Comparison of ENCODE assay signal across 8 mouse cellular contexts in genomic region chr8:61391058-61391434, GRCm38 (mm10).
DNase-seq lines count a peak whose midpoint lies in the region; ATAC-seq lines count a peak whose summit lies in the region.

No protein-coding gene starts in this region.

- peak overlapping the region; percentile 63 for H3K27ac ChIP-seq in midbrain, embryonic 10.5 days (replicated peaks)
- no peak overlapping the region for H3K27ac ChIP-seq in midbrain, embryonic 13.5 days
- no peak overlapping the region for H3K27ac ChIP-seq in forebrain, embryonic 14.5 days (ENCODE audit: low read depth, low read length)

- H3K27me3 ChIP-seq in midbrain, embryonic 10.5 days (ENCODE audit: low read depth, poor library complexity, severe bottlenecking): no peaks in the 10 kb centered on the region
- no peaks in the 10 kb centered on the region for H3K27me3 ChIP-seq in midbrain, embryonic 13.5 days
- H3K27me3 ChIP-seq in forebrain, embryonic 14.5 days (replicated peaks; ENCODE audit: control insufficient read depth, insufficient read depth, low read length): no peaks in the 10 kb centered on the region

- no peaks in the 10 kb centered on the region; the same call in 1 of the 2 replicates for H3K9me3 ChIP-seq in midbrain, embryonic 10.5 days (replicated peaks)
- H3K9me3 ChIP-seq in midbrain, embryonic 13.5 days: no peaks in the 10 kb centered on the region
- no peaks in the 10 kb centered on the region for H3K9me3 ChIP-seq in forebrain, embryonic 14.5 days (replicated peaks; ENCODE audit: control insufficient read depth, low read length)

- no peak overlapping the region for H3K4me2 ChIP-seq in midbrain, embryonic 13.5 days (replicated peaks)
- no peak overlapping the region for H3K4me2 ChIP-seq in forebrain, embryonic 14.5 days (ENCODE audit: low read length)

- no peak overlapping the region for H3K9ac ChIP-seq in midbrain, embryonic 13.5 days (replicated peaks)
- no peak overlapping the region for H3K9ac ChIP-seq in forebrain, embryonic 14.5 days (ENCODE audit: low read length)

- 93% methylated on average over 13 of the region's 13 CpGs for WGBS in midbrain, embryonic 10.5 days
- WGBS in midbrain, embryonic 13.5 days: 73% methylated on average over 13 of the region's 13 CpGs
- 83% methylated on average over 13 of the region's 13 CpGs for WGBS in forebrain, embryonic 14.5 days

- H3K36me3 ChIP-seq in midbrain, embryonic 10.5 days: peaks cover 49% of the 10 kb centered on the region
- peaks cover 18% of the 10 kb centered on the region; the same call in 1 of the 2 replicates for H3K36me3 ChIP-seq in midbrain, embryonic 13.5 days
- peaks cover 20% of the 10 kb centered on the region; the same call in 1 of the 2 replicates for H3K36me3 ChIP-seq in forebrain, embryonic 14.5 days (ENCODE audit: control insufficient read depth, insufficient read depth, low read length)

- peaks cover 41% of the 10 kb centered on the region for H3K4me1 ChIP-seq in midbrain, embryonic 10.5 days
- peaks cover 42% of the 10 kb centered on the region for H3K4me1 ChIP-seq in midbrain, embryonic 13.5 days (replicated peaks)
- peaks cover 29% of the 10 kb centered on the region for H3K4me1 ChIP-seq in forebrain, embryonic 14.5 days (ENCODE audit: control insufficient read depth, insufficient read depth, low read length)

- no peak overlapping the region for H3K4me3 ChIP-seq in midbrain, embryonic 10.5 days
- no peak overlapping the region for H3K4me3 ChIP-seq in midbrain, embryonic 13.5 days (replicated peaks)
- H3K4me3 ChIP-seq in forebrain, embryonic 14.5 days (ENCODE audit: low read depth, low read length): no peak overlapping the region

- DNase-seq in midbrain, embryonic 10.5 days (ENCODE audit: low spot score): no peak
- DNase-seq in forebrain, embryonic 14.5 days (ENCODE audit: low spot score): peak; percentile 32
- peak; percentile 42 to 43 for DNase-seq in heart, postnatal 14 days
- DNase-seq in mesoderm, embryonic 11.5 days (ENCODE audit: low read depth, low spot score): peak; percentile 10
- no peak for DNase-seq in layer of hippocampus, adult 9-10 months (ENCODE audit: low spot score)
- DNase-seq in embryo, embryonic 11 days: no peak
- no peak for DNase-seq in layer of hippocampus, postnatal 10 days (ENCODE audit: low spot score in 2 of 2)

- no peak for ATAC-seq in midbrain, embryonic 13.5 days
- ATAC-seq in forebrain, embryonic 14.5 days: no peak

- intact Hi-C loops in heart, postnatal 14 days (cut with DNase I): no loop called here

Comparison
In these comparisons a context has a peak if more than half of its experiments do, and no peak if none do; other contexts are left out.
1. DNase-seq: peak in forebrain, embryonic 14.5 days (single experiment), heart, postnatal 14 days (2 of 2) and mesoderm, embryonic 11.5 days (single experiment); none in midbrain, embryonic 10.5 days (single experiment), layer of hippocampus, adult 9-10 months (single experiment), embryo, embryonic 11 days (single experiment) and layer of hippocampus, postnatal 10 days (0 of 2).